Mouse (Mus musculus): ENCODE data around the gene Lacc1. TPM values are rescaled to one million over a fixed set of nuclear protein-coding genes. Genes with fewer than 3 reads are reported as not detected.
A peak's percentile ranks its signal among the peaks of the same experiment; 100 is the strongest.

The Lacc1 gene
- 5.9 and 6.8 TPM in 2 replicates for polyA plus RNA-seq (2015; fragmentation: Nextera tagmentation; extraction: Ambion mirVana)

GRCm38 (mm10) chr14:77036226-77037046, at the start of gene Lacc1, which contains the start of gene Ccdc122:
Lacc1 (minus strand) TSS chr14:77036904.
Ccdc122 (plus strand) TSS chr14:77036772.
- Histone ChIP-seq H3K36me3 (ENCODE audit: insufficient read depth, low read length) (no peaks in the 10 kb centered on the region), H3K4me1 (ENCODE audit: insufficient read depth, low read length) (peaks cover 4% of the 10 kb centered on the region; the same call in 1 of the 2 replicates), H3K27me3 (ENCODE audit: insufficient read depth, low read length) (no peaks in the 10 kb centered on the region), H3K27ac (ENCODE audit: low read length) (no peak within 1 kb of the TSS), H3K9me3 (ENCODE audit: low read length) (no peaks in the 10 kb centered on the region), H3K4me2 (replicated peaks; ENCODE audit: low read depth, low read length) (peak within 1 kb of the TSS; percentile 90), H3K4me3 (ENCODE audit: low read length) (peak within 1 kb of the TSS; percentile 56), H3K9ac (replicated peaks; ENCODE audit: low read length) (peak within 1 kb of the TSS; percentile 68)
- ATAC-seq (ENCODE audit: low FRiP score, low TSS enrichment), result peak; percentile 91
- under 1% methylated on average over 83 of the region's 86 CpGs for WGBS

GRCm38 (mm10) chr14:77081248-77081647, 44.5 kb upstream of the Lacc1 start:
- Histone ChIP-seq H3K9ac (replicated peaks; ENCODE audit: low read length) (no peak overlapping the region), H3K27me3 (ENCODE audit: insufficient read depth, low read length) (no peaks in the 10 kb centered on the region), H3K4me2 (replicated peaks; ENCODE audit: low read depth, low read length) (no peak overlapping the region), H3K36me3 (ENCODE audit: insufficient read depth, low read length) (no peaks in the 10 kb centered on the region), H3K4me3 (ENCODE audit: low read length) (no peak overlapping the region), H3K4me1 (ENCODE audit: insufficient read depth, low read length) (no peaks in the 10 kb centered on the region), H3K27ac (ENCODE audit: low read length) (no peak overlapping the region), H3K9me3 (ENCODE audit: low read length) (no peaks in the 10 kb centered on the region)
- no peak for ATAC-seq (ENCODE audit: low FRiP score, low TSS enrichment)
- 92% methylated on average over 5 of the region's 5 CpGs for WGBS

- Histone ChIP-seq H3K27me3 (ENCODE audit: insufficient read depth, low read length) (no peaks in the 10 kb centered on the region), H3K4me3 (ENCODE audit: low read length) (no peak overlapping the region), H3K36me3 (ENCODE audit: insufficient read depth, low read length) (no peaks in the 10 kb centered on the region), H3K4me2 (replicated peaks; ENCODE audit: low read depth, low read length) (no peak overlapping the region), H3K4me1 (ENCODE audit: insufficient read depth, low read length) (no peaks in the 10 kb centered on the region), H3K9ac (replicated peaks; ENCODE audit: low read length) (no peak overlapping the region), H3K27ac (ENCODE audit: low read length) (no peak overlapping the region), H3K9me3 (ENCODE audit: low read length) (no peaks in the 10 kb centered on the region)
- WGBS, result 86% methylated on average over 1 of the region's 1 CpGs
- no peak for ATAC-seq (ENCODE audit: low FRiP score, low TSS enrichment)
Observed at GRCm38 (mm10) chr14:77069361-77069760, 32.7 kb upstream of the Lacc1 start.

- Histone ChIP-seq H3K27me3 (ENCODE audit: insufficient read depth, low read length) (0 out of 2 replicates have a peak, but pooled peaks cover 4% of the 10 kb centered on the region), H3K4me1 (ENCODE audit: insufficient read depth, low read length) (no peaks in the 10 kb centered on the region), H3K4me3 (ENCODE audit: low read length) (no peak overlapping the region), H3K9me3 (ENCODE audit: low read length) (no peaks in the 10 kb centered on the region), H3K4me2 (replicated peaks; ENCODE audit: low read depth, low read length) (no peak overlapping the region), H3K36me3 (ENCODE audit: insufficient read depth, low read length) (no peaks in the 10 kb centered on the region), H3K27ac (ENCODE audit: low read length) (no peak overlapping the region), H3K9ac (replicated peaks; ENCODE audit: low read length) (no peak overlapping the region)
- no peak for ATAC-seq (ENCODE audit: low FRiP score, low TSS enrichment)
Observed at GRCm38 (mm10) chr14:77053288-77053687, 16.6 kb upstream of the Lacc1 start.

GRCm38 (mm10) chr14:77037832-77038425, 1.2 kb upstream of the Lacc1 start:
- H3K27ac ChIP-seq (ENCODE audit: low read length), result no peak overlapping the region
- no peaks in the 10 kb centered on the region for H3K9me3 ChIP-seq (ENCODE audit: low read length)
- 85% methylated on average over 8 of the region's 8 CpGs for WGBS
- no peaks in the 10 kb centered on the region for H3K36me3 ChIP-seq (ENCODE audit: insufficient read depth, low read length)
- H3K27me3 ChIP-seq (ENCODE audit: insufficient read depth, low read length), result no peaks in the 10 kb centered on the region
- no peak overlapping the region for H3K9ac ChIP-seq (replicated peaks; ENCODE audit: low read length)
- no peak for ATAC-seq (ENCODE audit: low FRiP score, low TSS enrichment)
- no peak overlapping the region for H3K4me2 ChIP-seq (replicated peaks; ENCODE audit: low read depth, low read length)
- peaks cover 4% of the 10 kb centered on the region; the same call in 1 of the 2 replicates for H3K4me1 ChIP-seq (ENCODE audit: insufficient read depth, low read length)
- H3K4me3 ChIP-seq (ENCODE audit: low read length), result no peak overlapping the region

- Histone ChIP-seq H3K27me3 (ENCODE audit: insufficient read depth, low read length) (no peaks in the 10 kb centered on the region), H3K9ac (replicated peaks; ENCODE audit: low read length) (no peak overlapping the region), H3K9me3 (ENCODE audit: low read length) (no peaks in the 10 kb centered on the region), H3K27ac (ENCODE audit: low read length) (no peak overlapping the region), H3K4me3 (ENCODE audit: low read length) (no peak overlapping the region), H3K4me1 (ENCODE audit: insufficient read depth, low read length) (peaks cover 4% of the 10 kb centered on the region; the same call in 1 of the 2 replicates), H3K4me2 (replicated peaks; ENCODE audit: low read depth, low read length) (0 out of 2 replicates have a peak overlapping the region, but pooled peaks have one; percentile 90), H3K36me3 (ENCODE audit: insufficient read depth, low read length) (no peaks in the 10 kb centered on the region)
- no peak for ATAC-seq (ENCODE audit: low FRiP score, low TSS enrichment)
- 84% methylated on average over 5 of the region's 5 CpGs for WGBS
Observed at GRCm38 (mm10) chr14:77037330-77037729, 626 bp upstream of the Lacc1 start.

GRCm38 (mm10) chr14:77034970-77035369, 1.7 kb downstream of the Lacc1 start:
- Histone ChIP-seq H3K4me2 (replicated peaks; ENCODE audit: low read depth, low read length) (no peak overlapping the region), H3K36me3 (ENCODE audit: insufficient read depth, low read length) (no peaks in the 10 kb centered on the region), H3K27ac (ENCODE audit: low read length) (no peak overlapping the region), H3K9ac (replicated peaks; ENCODE audit: low read length) (no peak overlapping the region), H3K9me3 (ENCODE audit: low read length) (no peaks in the 10 kb centered on the region), H3K27me3 (ENCODE audit: insufficient read depth, low read length) (no peaks in the 10 kb centered on the region), H3K4me3 (ENCODE audit: low read length) (no peak overlapping the region), H3K4me1 (ENCODE audit: insufficient read depth, low read length) (peaks cover 4% of the 10 kb centered on the region; the same call in 1 of the 2 replicates)
- 83% methylated on average over 8 of the region's 8 CpGs for WGBS
- no peak for ATAC-seq (ENCODE audit: low FRiP score, low TSS enrichment)

- Histone ChIP-seq H3K4me2 (replicated peaks; ENCODE audit: low read depth, low read length) (no peak overlapping the region), H3K36me3 (ENCODE audit: insufficient read depth, low read length) (no peaks in the 10 kb centered on the region), H3K9me3 (ENCODE audit: low read length) (no peaks in the 10 kb centered on the region), H3K4me3 (ENCODE audit: low read length) (no peak overlapping the region), H3K27ac (ENCODE audit: low read length) (no peak overlapping the region), H3K9ac (replicated peaks; ENCODE audit: low read length) (no peak overlapping the region), H3K4me1 (ENCODE audit: insufficient read depth, low read length) (peaks cover 4% of the 10 kb centered on the region; the same call in 1 of the 2 replicates), H3K27me3 (ENCODE audit: insufficient read depth, low read length) (no peaks in the 10 kb centered on the region)
- WGBS, result 64% methylated on average over 7 of the region's 7 CpGs
- ATAC-seq (ENCODE audit: low FRiP score, low TSS enrichment), result no peak
Observed at GRCm38 (mm10) chr14:77034175-77034915, 2.4 kb downstream of the Lacc1 start.

GRCm38 (mm10) chr14:77033391-77033790, 3.3 kb downstream of the Lacc1 start:
- Histone ChIP-seq H3K36me3 (ENCODE audit: insufficient read depth, low read length) (no peaks in the 10 kb centered on the region), H3K4me3 (ENCODE audit: low read length) (no peak overlapping the region), H3K9me3 (ENCODE audit: low read length) (no peaks in the 10 kb centered on the region), H3K4me1 (ENCODE audit: insufficient read depth, low read length) (peaks cover 4% of the 10 kb centered on the region; the same call in 1 of the 2 replicates), H3K27ac (ENCODE audit: low read length) (no peak overlapping the region), H3K27me3 (ENCODE audit: insufficient read depth, low read length) (no peaks in the 10 kb centered on the region), H3K4me2 (replicated peaks; ENCODE audit: low read depth, low read length) (no peak overlapping the region), H3K9ac (replicated peaks; ENCODE audit: low read length) (no peak overlapping the region)
- 95% methylated on average over 3 of the region's 3 CpGs for WGBS
- no peak for ATAC-seq (ENCODE audit: low FRiP score, low TSS enrichment)
